Mouse (Mus musculus) lung, embryonic 14.5 days (tissue): ENCODE results near the gene Rrp12. TPM values are rescaled to one million over a fixed set of nuclear protein-coding genes. Genes with fewer than 3 reads are reported as not detected.

ENCODE experiments used
- ATAC-seq: fragments of 200-750 bp; cut with Nextera tagmentation; 2 replicates; pipeline ENCODE4 v1.8.0; 2017; ENCODE audit warnings: mild to moderate bottlenecking, moderate TSS enrichment, moderate library complexity; ENCODE audit not compliant: insufficient read depth
- DNase-seq: peaks from one replicate; pipeline ENCODE4 v3.0.0-alpha.2; 2015
- H3K27ac ChIP-seq: fragments of 300-500 bp; sonication (generic); 2 replicates; pipeline ENCODE4 v1.5.1; 2014; ENCODE audit warnings: low read depth, mild to moderate bottlenecking, moderate library complexity
- H3K27me3 ChIP-seq: fragments of 300-500 bp; sonication (generic); 2 replicates; pipeline ENCODE4 v1.6.1; 2014; ENCODE audit warnings: low read length, control low read depth; ENCODE audit not compliant: insufficient read depth
- H3K36me3 ChIP-seq: fragments of 300-500 bp; sonication (generic); 2 replicates; pipeline ENCODE4 v1.6.1; 2014; ENCODE audit warnings: control low read depth; ENCODE audit not compliant: insufficient read depth
- H3K4me1 ChIP-seq: fragments of 300-500 bp; sonication (generic); 2 replicates; pipeline ENCODE4 v1.6.1; 2014; ENCODE audit warnings: antibody characterized with exemption, control low read depth; ENCODE audit not compliant: insufficient read depth
- H3K4me2 ChIP-seq: fragments of 300-500 bp; sonication (generic); 2 replicates; pipeline ENCODE4 v1.6.1; 2014; ENCODE audit warnings: mild to moderate bottlenecking
- H3K4me3 ChIP-seq: fragments of 300-500 bp; sonication (generic); 2 replicates; pipeline ENCODE4 v1.5.1; 2014; ENCODE audit warnings: low read depth, low read length
- H3K9ac ChIP-seq: fragments of 300-500 bp; sonication (generic); 2 replicates; pipeline ENCODE4 v1.6.1; 2014
- H3K9me3 ChIP-seq: fragments of 300-500 bp; sonication (generic); 2 replicates; pipeline ENCODE4 v1.6.1; 2016; ENCODE audit warnings: low read depth, low read length, control low read depth
- CTCF ChIP-seq: IDR thresholded peaks from 2 replicates; pipeline ENCODE4 v1.5.1; 2016; ENCODE audit warnings: antibody characterized with exemption, low read depth
- WGBS: fragments of 180-500 bp; shearing (Covaris S2); extraction: QIAGEN DNeasy Blood & Tissue Kit; methylation state at CpG from one replicate; pipeline ENCODE4 v1.1.7; 2014; 5-methylcytosine and 5-hydroxymethylcytosine counted together
- polyA plus RNA-seq: library from polyadenylated mRNA; unstranded; fragments of >200 nt; fragmentation: Nextera tagmentation; extraction: Ambion mirVana; gene quantifications from 2 replicates; pipeline ENCODE4 v1.2.1, GENCODE M21; 2014

Gene Rrp12
- 13.6 and 15.6 TPM in 2 replicates for polyA plus RNA-seq

GRCm38 (mm10) chr19:41895460-41896318 lies at the start of gene Rrp12:
TSS of gene Rrp12 (minus strand) at chr19:41896173.
- Histone ChIP-seq H3K4me2 (peak within 1 kb of the TSS; percentile 65), H3K4me1 (0 out of 2 replicates have a peak, but pooled peaks cover 6% of the 10 kb centered on the region), H3K9me3 (no peaks in the 10 kb centered on the region), H3K9ac (peak within 1 kb of the TSS; percentile 60), H3K27ac (no peak within 1 kb of the TSS), H3K36me3 (no peaks in the 10 kb centered on the region; the same call in 1 of the 2 replicates), H3K4me3 (peak within 1 kb of the TSS; percentile 82), H3K27me3 (no peaks in the 10 kb centered on the region)
- WGBS: 1% methylated on average over 46 of the region's 46 CpGs
- peak; percentile 92 for ATAC-seq
- TF ChIP-seq CTCF: no peak
- DNase-seq: peak; percentile 95

GRCm38 (mm10) chr19:41943841-41944240 lies 47.9 kb upstream of the Rrp12 start:
- no peak for DNase-seq
- no peak overlapping the region for H3K9ac ChIP-seq
- no peaks in the 10 kb centered on the region for H3K9me3 ChIP-seq
- no peak overlapping the region for H3K4me3 ChIP-seq
- H3K4me2 ChIP-seq: no peak overlapping the region
- H3K4me1 ChIP-seq: no peaks in the 10 kb centered on the region
- H3K27me3 ChIP-seq: no peaks in the 10 kb centered on the region
- H3K36me3 ChIP-seq: peaks cover 94% of the 10 kb centered on the region
- TF ChIP-seq CTCF: no peak
- H3K27ac ChIP-seq: no peak overlapping the region
- no peak for ATAC-seq
- WGBS: 83% methylated on average over 7 of the region's 7 CpGs

GRCm38 (mm10) chr19:41938539-41938938 lies 42.6 kb upstream of the Rrp12 start:
- H3K4me2 ChIP-seq: no peak overlapping the region
- H3K9me3 ChIP-seq: no peaks in the 10 kb centered on the region
- H3K4me1 ChIP-seq: peaks cover 8% of the 10 kb centered on the region
- WGBS: 85% methylated on average over 5 of the region's 5 CpGs
- H3K4me3 ChIP-seq: no peak overlapping the region
- no peak for TF ChIP-seq CTCF
- no peaks in the 10 kb centered on the region for H3K27me3 ChIP-seq
- H3K27ac ChIP-seq: no peak overlapping the region
- H3K36me3 ChIP-seq: peaks cover 63% of the 10 kb centered on the region
- no peak for ATAC-seq
- no peak overlapping the region for H3K9ac ChIP-seq
- DNase-seq: no peak

GRCm38 (mm10) chr19:41935921-41936320 lies 39.9 kb upstream of the Rrp12 start:
- Histone ChIP-seq H3K27ac (no peak overlapping the region), H3K36me3 (peaks cover 44% of the 10 kb centered on the region), H3K27me3 (no peaks in the 10 kb centered on the region), H3K9ac (no peak overlapping the region), H3K4me1 (peaks cover 13% of the 10 kb centered on the region), H3K9me3 (no peaks in the 10 kb centered on the region), H3K4me3 (no peak overlapping the region), H3K4me2 (no peak overlapping the region)
- no peak for DNase-seq
- no peak for TF ChIP-seq CTCF
- no peak for ATAC-seq
- WGBS: 85% methylated on average over 1 of the region's 1 CpGs

- Histone ChIP-seq H3K4me1 (peaks cover 13% of the 10 kb centered on the region), H3K27ac (no peak overlapping the region), H3K9me3 (no peaks in the 10 kb centered on the region), H3K4me3 (peak overlapping the region; percentile 93), H3K36me3 (peaks cover 40% of the 10 kb centered on the region), H3K9ac (peak overlapping the region; percentile 74), H3K27me3 (no peaks in the 10 kb centered on the region), H3K4me2 (peak overlapping the region; percentile 79)
- no peak for TF ChIP-seq CTCF
- DNase-seq: no peak
- ATAC-seq: no peak
- 29% methylated on average over 6 of the region's 6 CpGs for WGBS
Measured at GRCm38 (mm10) chr19:41934124-41934523, 38.2 kb upstream of the Rrp12 start.

- Histone ChIP-seq H3K4me2 (peak within 1 kb of the TSS; percentile 86), H3K4me1 (peaks cover 13% of the 10 kb centered on the region), H3K27ac (peak within 1 kb of the TSS; percentile 37), H3K9me3 (no peaks in the 10 kb centered on the region), H3K4me3 (peak within 1 kb of the TSS; percentile 93), H3K9ac (peak within 1 kb of the TSS; percentile 75), H3K27me3 (no peaks in the 10 kb centered on the region), H3K36me3 (peaks cover 41% of the 10 kb centered on the region)
- WGBS: under 1% methylated on average over 47 of the region's 47 CpGs
- ATAC-seq: peak; percentile 100
- TF ChIP-seq CTCF: no peak
- peak; percentile 99 for DNase-seq
Measured at GRCm38 (mm10) chr19:41933179-41934086, 37.5 kb upstream of the Rrp12 start, which contains the start of the genes Exosc1 and Zdhhc16. TSS of gene Exosc1 (minus strand) at chr19:41933423. TSS of gene Zdhhc16 (plus strand) at chr19:41933480.

- WGBS: under 1% methylated on average over 28 of the region's 28 CpGs
- Histone ChIP-seq H3K27me3 (no peaks in the 10 kb centered on the region), H3K27ac (peak overlapping the region; percentile 24; the same call in 1 of the 2 replicates), H3K4me2 (peak overlapping the region; percentile 86), H3K36me3 (peaks cover 41% of the 10 kb centered on the region), H3K4me3 (peak overlapping the region; percentile 93), H3K9ac (peak overlapping the region; percentile 75), H3K4me1 (peaks cover 13% of the 10 kb centered on the region), H3K9me3 (no peaks in the 10 kb centered on the region)
- no peak for TF ChIP-seq CTCF
- ATAC-seq (peak; percentile 7), DNase-seq (no peak)
Measured at GRCm38 (mm10) chr19:41932686-41933085, 36.7 kb upstream of the Rrp12 start.
